Mouse (Mus musculus): ENCODE data around the gene Fastk. TPM values are rescaled to one million over a fixed set of nuclear protein-coding genes. Genes with fewer than 3 reads are reported as not detected.
A peak's percentile ranks its signal among the peaks of the same experiment; 100 is the strongest.

Gene Fastk
- polyA plus RNA-seq (2015; fragmentation: Nextera tagmentation; extraction: Ambion mirVana), result 117 and 120 TPM in 2 replicates

DNA sequence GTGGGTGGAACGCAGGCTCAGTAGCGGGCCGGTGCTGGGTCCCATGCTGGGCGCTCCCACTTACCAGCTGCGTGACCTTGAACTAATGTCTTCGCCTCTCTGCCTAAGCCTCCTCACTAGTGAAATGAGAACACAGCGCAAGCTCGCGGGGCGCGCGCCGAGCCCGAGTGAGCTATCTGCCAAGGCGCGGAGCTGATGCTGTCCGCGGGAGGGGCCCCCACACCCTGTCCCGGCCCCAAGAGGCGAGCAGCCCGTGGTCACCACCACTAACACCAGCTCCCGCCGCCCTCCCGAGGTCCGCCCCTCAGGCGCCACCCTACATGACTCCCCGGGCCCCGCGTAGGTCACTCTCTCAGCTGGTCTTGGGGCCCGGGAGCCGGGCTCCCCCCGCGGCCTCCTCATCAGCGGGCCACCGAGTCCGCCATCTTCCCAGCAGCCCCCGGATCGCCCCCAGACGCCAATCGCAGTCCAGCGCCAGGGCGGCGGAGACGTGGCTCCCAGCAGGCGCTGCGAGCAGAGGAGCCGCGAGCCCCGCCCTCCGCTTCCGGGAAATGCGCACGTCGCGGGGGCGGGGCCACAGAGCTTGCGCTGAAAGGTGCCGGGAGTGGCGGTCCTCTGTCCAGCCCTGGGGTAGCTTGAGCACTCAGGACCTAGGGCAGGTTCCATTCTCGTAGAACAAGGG lies at the start of gene Fastk:
Gene Fastk (minus strand): TSS at position 542 of the 682 bp plus-strand sequence.
- under 1% methylated on average over 51 of the region's 60 CpGs for WGBS
- ATAC-seq (replicated peaks; ENCODE audit: low FRiP score, low read depth) (peak; percentile 85), DNase-seq (ENCODE audit: low spot score) (peak; percentile 97)

DNA sequence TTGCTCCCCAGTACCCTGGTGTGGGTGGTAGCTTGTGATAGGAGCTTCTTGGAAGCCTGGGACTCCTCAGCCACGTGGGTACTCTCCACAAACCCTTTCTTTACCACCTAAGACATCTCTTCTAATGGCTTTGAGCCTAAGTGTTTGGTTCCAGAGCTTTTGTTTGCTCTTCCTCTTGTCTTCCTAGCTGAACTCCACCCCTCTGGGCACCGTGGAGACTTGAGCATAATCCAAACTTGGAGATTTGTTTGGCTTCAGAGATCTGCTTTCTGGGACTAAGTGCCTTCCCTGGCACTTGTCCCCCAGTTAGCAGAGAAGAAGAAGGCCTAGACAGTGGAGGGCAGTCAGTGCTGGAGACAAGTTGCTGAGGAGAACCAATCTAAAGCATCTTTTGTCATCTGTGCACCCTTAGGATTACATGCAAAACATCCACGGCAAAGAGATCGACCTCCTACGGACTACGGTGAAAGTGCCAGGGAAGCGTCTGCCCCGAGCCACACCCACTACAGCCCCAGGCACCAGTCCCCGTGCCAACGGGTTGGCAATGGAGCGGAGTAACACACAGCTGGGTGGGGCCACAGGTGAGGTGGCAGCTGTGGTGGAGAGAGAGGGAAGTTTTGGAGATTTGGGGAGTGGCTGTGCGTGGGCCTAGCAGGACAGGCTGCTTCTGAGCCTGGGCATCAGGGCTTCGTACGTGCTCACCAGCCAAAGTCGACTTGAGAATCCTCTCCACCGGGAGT lies 47.6 kb upstream of the Fastk start:
- ATAC-seq (replicated peaks; ENCODE audit: low FRiP score, low read depth) (no peak), DNase-seq (ENCODE audit: low spot score) (no peak)
- no peak overlapping the region for H3K27ac ChIP-seq
- no peaks in the 10 kb centered on the region for H3K9me3 ChIP-seq (replicated peaks; ENCODE audit: low read length)
- H3K36me3 ChIP-seq (ENCODE audit: insufficient read depth, low read length), result peaks cover 65% of the 10 kb centered on the region
- WGBS, result 84% methylated on average over 16 of the region's 16 CpGs
- no peak overlapping the region for H3K4me2 ChIP-seq (ENCODE audit: low read length)
- H3K4me3 ChIP-seq (replicated peaks; ENCODE audit: low read depth, low read length), result no peak overlapping the region
- no peaks in the 10 kb centered on the region for H3K4me1 ChIP-seq (replicated peaks; ENCODE audit: insufficient read depth, low read length)
- no peaks in the 10 kb centered on the region for H3K27me3 ChIP-seq (ENCODE audit: insufficient read depth, low read length)
- TF ChIP-seq CTCF (IDR thresholded peaks at IDR 0.05; ENCODE audit: low read depth), result no peak
- H3K9ac ChIP-seq (ENCODE audit: low read depth, low read length), result no peak overlapping the region

More for the DNA sequence above, at the start of gene Fastk:
- Histone ChIP-seq H3K4me3 (replicated peaks; ENCODE audit: low read depth, low read length) (peak within 1 kb of the TSS; percentile 93), H3K9ac (ENCODE audit: low read depth, low read length) (peak within 1 kb of the TSS; percentile 97), H3K36me3 (ENCODE audit: insufficient read depth, low read length) (peaks cover 30% of the 10 kb centered on the region), H3K4me2 (ENCODE audit: low read length) (peak within 1 kb of the TSS; percentile 90), H3K4me1 (replicated peaks; ENCODE audit: insufficient read depth, low read length) (peaks cover 15% of the 10 kb centered on the region; the same call in 1 of the 2 replicates), H3K27ac (peak within 1 kb of the TSS; percentile 95), H3K27me3 (ENCODE audit: insufficient read depth, low read length) (no peaks in the 10 kb centered on the region), H3K9me3 (replicated peaks; ENCODE audit: low read length) (no peaks in the 10 kb centered on the region)
- TF ChIP-seq CTCF (IDR thresholded peaks at IDR 0.05; ENCODE audit: low read depth), result peak; percentile 2; the same call in 1 of the 2 replicates

DNA sequence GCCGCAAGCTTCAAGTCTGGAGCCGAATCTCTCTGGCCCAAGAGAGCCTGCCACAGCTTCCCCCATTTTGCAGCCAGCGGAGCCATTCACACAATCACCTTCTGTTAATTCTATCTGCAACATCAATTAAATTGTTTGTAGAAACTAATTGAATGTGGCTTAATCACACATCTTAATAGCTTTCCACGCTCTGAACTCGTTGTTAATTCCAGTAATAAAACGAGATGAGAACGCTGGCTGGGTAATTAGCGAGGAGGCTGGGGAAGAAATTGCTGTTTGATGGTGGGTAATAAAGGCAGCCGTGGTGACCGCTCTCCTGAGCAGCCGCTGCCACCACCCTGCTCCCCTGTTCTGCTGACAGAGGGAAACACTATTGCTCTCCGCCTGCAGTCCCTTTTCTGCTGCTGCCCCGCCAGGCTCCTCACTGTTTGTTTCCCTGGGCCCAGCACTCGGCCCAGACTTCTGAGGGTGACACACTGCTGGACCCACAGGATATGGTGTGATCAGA lies 45.4 kb upstream of the Fastk start:
- H3K4me1 ChIP-seq (replicated peaks; ENCODE audit: insufficient read depth, low read length), result peaks cover 5% of the 10 kb centered on the region; the same call in 1 of the 2 replicates
- WGBS, result 52% methylated on average over 14 of the region's 14 CpGs
- H3K27me3 ChIP-seq (ENCODE audit: insufficient read depth, low read length), result no peaks in the 10 kb centered on the region
- no peaks in the 10 kb centered on the region for H3K9me3 ChIP-seq (replicated peaks; ENCODE audit: low read length)
- no peak overlapping the region for H3K4me3 ChIP-seq (replicated peaks; ENCODE audit: low read depth, low read length)
- no peak for ATAC-seq (replicated peaks; ENCODE audit: low FRiP score, low read depth)
- no peak overlapping the region for H3K27ac ChIP-seq
- peaks cover 55% of the 10 kb centered on the region for H3K36me3 ChIP-seq (ENCODE audit: insufficient read depth, low read length)
- no peak overlapping the region for H3K4me2 ChIP-seq (ENCODE audit: low read length)
- no peak overlapping the region for H3K9ac ChIP-seq (ENCODE audit: low read depth, low read length)
- no peak for DNase-seq (ENCODE audit: low spot score)
- no peak for TF ChIP-seq CTCF (IDR thresholded peaks at IDR 0.05; ENCODE audit: low read depth)

DNA sequence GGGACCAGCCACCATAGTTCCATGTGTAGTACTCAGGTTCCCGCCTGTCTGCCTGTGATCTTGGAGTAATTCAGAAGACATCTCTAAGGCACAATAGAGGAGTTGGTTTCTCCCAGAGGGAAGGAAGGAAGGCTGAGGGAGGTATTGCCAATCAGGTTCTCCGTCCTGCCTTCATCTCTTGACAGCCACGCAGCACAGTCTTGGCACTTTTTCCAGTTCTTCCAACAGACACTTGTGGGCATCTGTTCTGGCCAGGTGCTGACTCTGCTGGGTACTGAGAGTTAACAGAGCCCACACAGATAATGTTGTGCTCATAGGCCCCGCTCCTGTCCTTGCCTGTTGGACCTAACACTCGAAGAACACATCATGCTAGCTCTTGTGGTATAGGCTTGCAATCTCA lies 41.7 kb upstream of the Fastk start:
- Histone ChIP-seq H3K4me2 (ENCODE audit: low read length) (no peak overlapping the region), H3K36me3 (ENCODE audit: insufficient read depth, low read length) (peaks cover 40% of the 10 kb centered on the region), H3K27me3 (ENCODE audit: insufficient read depth, low read length) (no peaks in the 10 kb centered on the region), H3K4me3 (replicated peaks; ENCODE audit: low read depth, low read length) (no peak overlapping the region), H3K9me3 (replicated peaks; ENCODE audit: low read length) (no peaks in the 10 kb centered on the region), H3K4me1 (replicated peaks; ENCODE audit: insufficient read depth, low read length) (peaks cover 8% of the 10 kb centered on the region; the same call in 1 of the 2 replicates), H3K27ac (no peak overlapping the region), H3K9ac (ENCODE audit: low read depth, low read length) (no peak overlapping the region)
- ATAC-seq (replicated peaks; ENCODE audit: low FRiP score, low read depth) (no peak), DNase-seq (ENCODE audit: low spot score) (no peak)
- 93% methylated on average over 5 of the region's 5 CpGs for WGBS
- TF ChIP-seq CTCF (IDR thresholded peaks at IDR 0.05; ENCODE audit: low read depth), result no peak

DNA sequence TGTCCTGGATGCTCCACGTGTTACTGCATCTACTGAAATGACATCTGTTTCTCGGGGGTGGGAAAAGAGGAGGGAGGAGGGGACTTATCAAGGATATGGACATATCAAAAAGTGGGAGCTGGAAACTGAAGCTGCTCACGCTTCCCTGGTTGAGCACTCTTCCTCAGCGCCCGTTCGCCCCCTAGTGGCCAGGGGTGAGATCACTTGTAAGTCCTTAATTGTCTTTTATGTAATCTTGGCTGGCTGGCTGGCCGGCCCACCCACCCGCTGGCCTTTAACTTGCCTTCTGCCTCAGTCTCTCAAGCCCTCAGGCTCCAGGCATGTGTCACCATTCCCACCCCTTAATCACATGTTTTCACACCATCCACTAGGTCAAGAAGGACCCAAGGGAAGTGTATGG lies 41.0 kb upstream of the Fastk start:
- Histone ChIP-seq H3K9me3 (replicated peaks; ENCODE audit: low read length) (no peaks in the 10 kb centered on the region), H3K4me1 (replicated peaks; ENCODE audit: insufficient read depth, low read length) (peaks cover 8% of the 10 kb centered on the region; the same call in 1 of the 2 replicates), H3K36me3 (ENCODE audit: insufficient read depth, low read length) (peaks cover 40% of the 10 kb centered on the region), H3K4me3 (replicated peaks; ENCODE audit: low read depth, low read length) (no peak overlapping the region), H3K27ac (no peak overlapping the region), H3K27me3 (ENCODE audit: insufficient read depth, low read length) (no peaks in the 10 kb centered on the region), H3K4me2 (ENCODE audit: low read length) (no peak overlapping the region), H3K9ac (ENCODE audit: low read depth, low read length) (no peak overlapping the region)
- 1% methylated on average over 8 of the region's 8 CpGs for WGBS
- DNase-seq (ENCODE audit: low spot score) (peak; percentile 90), ATAC-seq (replicated peaks; ENCODE audit: low FRiP score, low read depth) (no peak)
- peak; percentile 95 for TF ChIP-seq CTCF (IDR thresholded peaks at IDR 0.05; ENCODE audit: low read depth)

DNA sequence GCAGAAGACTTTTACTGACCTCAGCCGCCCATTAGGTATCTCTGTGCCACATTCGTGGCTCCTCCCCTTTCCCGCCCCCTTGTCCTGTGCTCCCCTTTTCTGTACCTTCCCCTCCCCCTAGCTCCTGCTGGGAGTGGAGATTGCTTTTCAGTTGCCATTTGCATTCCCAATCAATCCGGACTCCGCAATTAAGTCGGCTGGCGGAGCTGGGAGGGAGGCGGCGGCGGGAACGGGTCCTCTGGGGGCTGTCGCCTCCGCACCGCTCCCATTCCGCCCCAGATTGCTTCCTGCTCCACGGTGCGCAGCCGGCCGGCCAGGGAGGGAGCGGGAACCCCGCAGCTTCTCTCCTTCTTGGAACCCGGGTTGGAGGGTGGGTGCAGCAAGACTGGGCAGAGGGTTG lies 39.9 kb upstream of the Fastk start:
- H3K9ac ChIP-seq (ENCODE audit: low read depth, low read length), result peak overlapping the region; percentile 31; the same call in 1 of the 2 replicates
- H3K36me3 ChIP-seq (ENCODE audit: insufficient read depth, low read length), result peaks cover 45% of the 10 kb centered on the region
- 33% methylated on average over 22 of the region's 22 CpGs for whole genome bisulfite sequencing
- H3K9me3 ChIP-seq (replicated peaks; ENCODE audit: low read length), result no peaks in the 10 kb centered on the region
- ATAC-seq (replicated peaks; ENCODE audit: low FRiP score, low read depth), result no peak
- peak overlapping the region; percentile 14; the same call in 1 of the 2 replicates for H3K4me3 ChIP-seq (replicated peaks; ENCODE audit: low read depth, low read length)
- H3K4me1 ChIP-seq (replicated peaks; ENCODE audit: insufficient read depth, low read length), result peaks cover 8% of the 10 kb centered on the region; the same call in 1 of the 2 replicates
- no peaks in the 10 kb centered on the region for H3K27me3 ChIP-seq (ENCODE audit: insufficient read depth, low read length)
- no peak overlapping the region for H3K27ac ChIP-seq
- no peak for DNase-seq (ENCODE audit: low spot score)
- TF ChIP-seq CTCF (IDR thresholded peaks at IDR 0.05; ENCODE audit: low read depth), result no peak
- H3K4me2 ChIP-seq (ENCODE audit: low read length), result peak overlapping the region; percentile 46
